Mouse (Mus musculus): ENCODE data around the gene Gm4952. TPM values are rescaled to one million over a fixed set of nuclear protein-coding genes. Genes with fewer than 3 reads are reported as not detected.

The Gm4952 gene
- total RNA-seq, 2 experiments from 2014 or later = not detected

Other genes starting within 250 kb of the Gm4952 start
- gene Olfr1440, start 212.7 kb upstream of the Gm4952 start, total RNA-seq (2021) = not detected
- not detected for gene Olfr1441, start 182.5 kb upstream of the Gm4952 start, total RNA-seq (2021)
- not detected for gene Pfpl, start 172.1 kb upstream of the Gm4952 start, total RNA-seq (2021)
- gene Mpeg1, start 139.2 kb upstream of the Gm4952 start, total RNA-seq (2021) = 1 to 10 TPM; 7.4 to 8.3 TPM
- 1 to 10 TPM; 6.8 to 8.1 TPM for gene Dtx4, start 98.5 kb upstream of the Gm4952 start, total RNA-seq (2021)
- 1 to 10 TPM; 5.6 to 6.1 TPM for gene Fam111a, start 54.2 kb upstream of the Gm4952 start, total RNA-seq (2021)
- gene Glyat, start 33.3 kb downstream of the Gm4952 start, total RNA-seq (2021) = not detected
- gene Olfr1442, start 70.5 kb downstream of the Gm4952 start, total RNA-seq (2021) = not detected
- gene Olfr1443, start 78.1 kb downstream of the Gm4952 start, total RNA-seq (2021) = not detected
- not detected for gene Keg1, start 95.8 kb downstream of the Gm4952 start, total RNA-seq (2021)
- gene Cntf, start 165.7 kb downstream of the Gm4952 start, total RNA-seq (2021) = 1 to 10 TPM; 2.0 to 2.4 TPM
- 10 to 100 TPM; 76.2 to 77.0 TPM for gene Zfp91, start 196.2 kb downstream of the Gm4952 start, total RNA-seq (2021)
- 1 to 10 TPM in 1 of 2 experiments, under 1 TPM in 1; 0.88 to 1.1 TPM for gene Lpxn, start 196.2 kb downstream of the Gm4952 start, total RNA-seq (2021)
- gene Gm5244, start 246.7 kb downstream of the Gm4952 start, total RNA-seq (2021) = not detected